Mouse (Mus musculus): ENCODE results near the gene Zfp768.

GRCm38 (mm10) chr7:127343351-127344019, 1.9 kb downstream of the Zfp768 start:
- TF ChIP-seq MAX (IDR thresholded peaks at IDR 0.05) (no peak), CTCF (IDR thresholded peaks at IDR 0.05; ENCODE audit: control insufficient read depth, insufficient read depth, insufficient read length) (no peak), USF1 (IDR thresholded peaks at IDR 0.05; ENCODE audit: low read depth) (no peak), MYOG (IDR thresholded peaks at IDR 0.05; ENCODE audit: control insufficient read depth, extremely low read depth, insufficient read length) (no peak), CEBPB (IDR thresholded peaks at IDR 0.05; ENCODE audit: low read depth) (no peak), FOSL1 (IDR thresholded peaks at IDR 0.05; ENCODE audit: insufficient read depth, low read length, poor library complexity, severe bottlenecking) (no peak), MYOD1 (IDR thresholded peaks at IDR 0.05; ENCODE audit: control insufficient read depth, insufficient read length, low read depth) (no peak)

Measured in C2C12 (cell line).